Mouse (Mus musculus): ENCODE results near the gene Exosc1. TPM values are rescaled to one million over a fixed set of nuclear protein-coding genes. Genes with fewer than 3 reads are reported as not detected.

Gene Exosc1
- polyA plus RNA-seq, 1 experiment, result 55.8 TPM

DNA sequence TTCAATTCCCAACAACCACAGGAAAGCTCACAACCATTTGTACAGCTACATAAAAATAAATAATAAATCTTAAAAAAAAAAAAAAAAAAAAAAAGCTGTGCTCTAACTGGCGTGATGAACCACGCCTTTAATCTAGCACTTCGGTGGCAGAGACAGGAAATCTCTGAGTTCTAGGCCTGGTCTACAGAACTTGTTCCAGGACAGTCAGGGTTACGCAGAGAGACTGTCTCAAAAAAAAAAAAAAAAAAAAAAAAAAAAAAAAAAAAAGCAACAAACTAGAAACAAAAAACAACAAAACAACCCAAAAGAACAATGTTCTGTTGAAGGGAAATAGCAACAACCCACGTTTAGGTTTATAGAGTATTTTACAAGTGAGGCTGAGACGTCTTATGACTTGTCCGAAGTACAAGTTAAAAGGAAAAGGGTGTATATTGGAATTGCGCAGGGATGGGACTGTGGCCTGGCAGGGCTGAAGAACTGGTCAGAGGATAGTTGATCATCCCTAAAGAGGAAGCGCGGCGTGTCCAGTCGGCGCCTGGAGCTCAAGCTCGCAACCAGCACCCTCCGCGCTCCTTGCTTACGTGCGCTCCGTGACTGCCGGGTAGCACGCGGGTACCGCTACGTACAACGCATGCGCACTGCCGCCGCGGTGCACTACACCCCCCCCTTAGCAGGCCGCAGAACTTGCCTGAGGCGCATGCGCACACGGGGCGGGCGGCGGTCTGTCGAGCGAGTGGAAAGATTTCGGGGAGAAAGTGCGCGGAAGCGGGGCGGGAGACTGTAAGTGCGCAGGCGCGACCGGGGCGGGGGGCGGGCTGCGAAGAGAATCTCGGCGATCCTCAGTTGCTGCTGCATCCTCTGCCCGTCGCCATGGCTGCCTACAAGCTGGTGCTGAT, 21.8 kb downstream of the Exosc1 start, which contains the start of gene Pgam1:
Pgam1 (plus strand) TSS at position 746 of the 896 bp plus-strand sequence.
- H3K4me1 ChIP-seq (ENCODE audit: control insufficient read depth, insufficient read depth, low read length), result no peaks in the 10 kb centered on the region
- no peak for TF ChIP-seq CTCF (IDR thresholded peaks at IDR 0.05; ENCODE audit: low read depth, low read length)
- peak; percentile 92 for TF ChIP-seq POLR2A (IDR thresholded peaks at IDR 0.05; ENCODE audit: insufficient read depth, low read length)
- TF ChIP-seq EP300 (IDR thresholded peaks at IDR 0.05; ENCODE audit: insufficient read depth, low read depth, low read length), result peak; percentile 82; the same call in 1 of the 2 replicates
- peak within 1 kb of the TSS; percentile 88 for H3K27ac ChIP-seq (ENCODE audit: insufficient read depth, low read length)
- peaks cover 23% of the 10 kb centered on the region for H3K36me3 ChIP-seq (ENCODE audit: control insufficient read depth, insufficient read depth, low read length, poor library complexity, severe bottlenecking)
- no peaks in the 10 kb centered on the region for H3K9me3 ChIP-seq (replicated peaks; ENCODE audit: control insufficient read depth, insufficient read depth, low read length, poor library complexity, severe bottlenecking)
- H3K9ac ChIP-seq (ENCODE audit: low read depth, poor library complexity, severe bottlenecking), result peak within 1 kb of the TSS; percentile 90
- H3K27me3 ChIP-seq (ENCODE audit: control insufficient read depth, insufficient read depth, low read length, poor library complexity, severe bottlenecking), result no peaks in the 10 kb centered on the region
- peak within 1 kb of the TSS; percentile 86 for H3K4me3 ChIP-seq (ENCODE audit: low read depth, low read length)

DNA sequence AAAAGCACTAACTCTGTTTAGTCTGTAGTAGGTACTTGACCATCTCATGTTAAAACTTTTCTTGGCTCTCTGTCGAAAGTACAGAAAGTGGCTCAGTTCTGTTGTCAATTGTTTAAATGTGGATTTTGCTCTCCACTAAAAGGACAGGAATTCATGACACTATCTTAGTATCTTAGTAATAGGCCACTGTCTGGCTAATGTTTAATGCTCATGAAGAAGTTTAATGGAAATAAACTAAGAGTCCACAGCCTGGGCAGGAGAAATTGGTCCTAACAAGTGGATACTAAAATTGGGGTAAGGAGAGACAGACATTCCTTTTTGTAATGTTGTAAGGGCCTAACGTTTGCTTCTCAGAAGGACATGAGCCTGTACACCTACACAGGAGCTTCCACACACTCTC, 22.8 kb downstream of the Exosc1 start:
- TF ChIP-seq CTCF (IDR thresholded peaks at IDR 0.05; ENCODE audit: low read depth, low read length), result no peak
- no peak for TF ChIP-seq EP300 (IDR thresholded peaks at IDR 0.05; ENCODE audit: insufficient read depth, low read depth, low read length)
- TF ChIP-seq POLR2A (IDR thresholded peaks at IDR 0.05; ENCODE audit: insufficient read depth, low read length), result no peak

DNA sequence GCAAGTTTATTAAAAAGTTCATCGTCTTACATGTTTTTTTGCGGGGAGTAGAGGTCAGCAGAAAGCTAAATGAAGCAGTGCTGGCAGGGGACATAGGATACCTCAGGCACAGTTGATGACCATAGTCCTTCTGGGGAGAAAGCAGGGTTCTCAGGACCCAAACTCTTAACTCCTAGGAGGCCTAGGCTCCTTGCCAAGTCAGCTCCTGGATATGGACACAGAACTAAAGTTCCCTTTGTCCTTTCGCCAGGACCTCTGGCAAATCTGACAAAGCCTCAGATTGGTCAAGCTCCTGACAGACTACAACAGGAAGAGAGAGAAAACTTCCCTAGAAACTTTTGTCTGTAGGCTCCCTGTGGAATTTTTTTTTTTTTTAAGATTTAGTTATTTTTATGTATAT, 24.5 kb downstream of the Exosc1 start:
- Histone ChIP-seq H3K27ac (ENCODE audit: insufficient read depth, low read length) (no peak overlapping the region), H3K4me1 (ENCODE audit: control insufficient read depth, insufficient read depth, low read length) (no peaks in the 10 kb centered on the region), H3K4me3 (ENCODE audit: low read depth, low read length) (no peak overlapping the region)

More for the DNA sequence above, 22.8 kb downstream of the Exosc1 start:
- Histone ChIP-seq H3K36me3 (ENCODE audit: control insufficient read depth, insufficient read depth, low read length, poor library complexity, severe bottlenecking) (peaks cover 15% of the 10 kb centered on the region), H3K4me3 (ENCODE audit: low read depth, low read length) (no peak overlapping the region), H3K9me3 (replicated peaks; ENCODE audit: control insufficient read depth, insufficient read depth, low read length, poor library complexity, severe bottlenecking) (no peaks in the 10 kb centered on the region), H3K9ac (ENCODE audit: low read depth, poor library complexity, severe bottlenecking) (no peak overlapping the region), H3K27me3 (ENCODE audit: control insufficient read depth, insufficient read depth, low read length, poor library complexity, severe bottlenecking) (no peaks in the 10 kb centered on the region), H3K27ac (ENCODE audit: insufficient read depth, low read length) (no peak overlapping the region), H3K4me1 (ENCODE audit: control insufficient read depth, insufficient read depth, low read length) (no peaks in the 10 kb centered on the region)

DNA sequence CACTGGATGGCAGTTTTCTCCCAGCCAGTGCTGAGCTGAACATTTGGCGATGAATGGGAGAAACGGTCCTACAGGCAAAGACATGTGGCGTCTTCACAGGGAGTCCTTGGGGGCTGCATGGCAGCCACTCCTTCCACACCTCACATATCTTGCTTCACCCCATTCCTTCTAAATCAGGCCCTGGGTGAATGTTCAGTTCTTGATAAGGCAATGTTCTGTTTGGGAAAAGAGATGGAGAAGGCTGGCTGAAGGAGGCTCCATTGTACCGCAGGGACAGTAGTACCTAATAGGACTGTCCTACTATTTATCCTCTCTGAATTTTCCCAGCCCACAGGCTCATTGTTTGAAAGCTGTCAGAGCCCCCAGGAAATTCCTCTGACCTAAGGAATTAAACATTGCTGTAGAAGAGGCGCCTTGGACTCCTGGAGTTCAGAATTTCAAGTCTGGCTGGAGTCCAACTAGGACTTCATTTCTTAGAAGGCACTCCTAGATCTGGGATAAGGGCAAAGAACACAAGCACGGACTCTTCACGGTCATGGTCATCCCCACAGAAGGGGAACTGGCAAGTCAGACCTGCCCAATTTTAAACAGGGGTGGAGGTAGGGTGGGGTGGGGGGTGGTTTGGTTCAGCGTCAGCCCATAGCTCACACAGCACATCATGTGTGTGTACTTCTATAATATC, 26.0 kb downstream of the Exosc1 start:
- Histone ChIP-seq H3K27me3 (ENCODE audit: control insufficient read depth, insufficient read depth, low read length, poor library complexity, severe bottlenecking) (no peaks in the 10 kb centered on the region), H3K9ac (ENCODE audit: low read depth, poor library complexity, severe bottlenecking) (no peak overlapping the region), H3K9me3 (replicated peaks; ENCODE audit: control insufficient read depth, insufficient read depth, low read length, poor library complexity, severe bottlenecking) (no peaks in the 10 kb centered on the region), H3K4me1 (ENCODE audit: control insufficient read depth, insufficient read depth, low read length) (no peaks in the 10 kb centered on the region), H3K27ac (ENCODE audit: insufficient read depth, low read length) (no peak overlapping the region), H3K4me3 (ENCODE audit: low read depth, low read length) (no peak overlapping the region), H3K36me3 (ENCODE audit: control insufficient read depth, insufficient read depth, low read length, poor library complexity, severe bottlenecking) (no peaks in the 10 kb centered on the region)
- TF ChIP-seq EP300 (IDR thresholded peaks at IDR 0.05; ENCODE audit: insufficient read depth, low read depth, low read length) (no peak), POLR2A (IDR thresholded peaks at IDR 0.05; ENCODE audit: insufficient read depth, low read length) (no peak)

More for the DNA sequence above, 24.5 kb downstream of the Exosc1 start:
- H3K9me3 ChIP-seq (replicated peaks; ENCODE audit: control insufficient read depth, insufficient read depth, low read length, poor library complexity, severe bottlenecking), result no peaks in the 10 kb centered on the region
- H3K9ac ChIP-seq (ENCODE audit: low read depth, poor library complexity, severe bottlenecking), result no peak overlapping the region
- H3K27me3 ChIP-seq (ENCODE audit: control insufficient read depth, insufficient read depth, low read length, poor library complexity, severe bottlenecking), result no peaks in the 10 kb centered on the region
- no peak for TF ChIP-seq EP300 (IDR thresholded peaks at IDR 0.05; ENCODE audit: insufficient read depth, low read depth, low read length)
- peaks cover 3% of the 10 kb centered on the region; the same call in 1 of the 2 replicates for H3K36me3 ChIP-seq (ENCODE audit: control insufficient read depth, insufficient read depth, low read length, poor library complexity, severe bottlenecking)

DNA sequence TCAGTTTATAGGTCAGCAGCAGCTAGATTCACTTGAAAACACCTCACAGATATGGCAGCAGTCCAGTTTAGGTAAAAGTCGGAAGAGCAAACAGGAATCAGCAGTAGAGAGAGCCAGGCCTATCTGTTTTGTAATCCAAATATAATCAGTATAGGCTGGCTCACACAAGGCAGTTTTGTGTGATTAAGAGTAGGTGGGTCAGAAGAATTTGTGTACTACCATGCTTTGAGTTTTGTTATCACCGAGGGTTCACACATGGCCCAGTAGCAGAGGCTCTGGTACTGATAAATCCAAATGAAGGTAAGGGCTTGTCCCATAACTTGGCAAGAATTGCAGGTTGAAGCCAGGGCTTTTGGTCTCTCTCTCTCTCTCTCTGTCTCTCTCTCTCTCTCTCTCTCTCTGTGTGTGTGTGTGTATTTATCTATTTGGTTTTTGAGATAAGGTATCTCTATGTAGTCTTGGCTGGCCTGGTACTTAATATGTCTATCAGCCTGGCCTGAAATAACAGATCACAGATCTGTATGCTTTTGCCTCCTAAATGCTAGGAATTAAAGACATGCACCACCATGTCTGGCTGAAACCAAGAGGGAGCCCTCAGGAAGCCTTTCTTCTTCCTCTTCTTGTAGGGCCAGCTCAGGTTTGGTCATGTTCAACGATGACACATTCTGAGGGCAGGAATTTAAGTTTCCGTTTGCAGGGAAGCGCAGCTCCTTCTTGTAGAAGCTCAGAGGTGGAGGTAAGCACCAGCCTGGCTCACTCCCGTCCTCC, 26.7 kb downstream of the Exosc1 start:
- H3K36me3 ChIP-seq (ENCODE audit: control insufficient read depth, insufficient read depth, low read length, poor library complexity, severe bottlenecking), result no peaks in the 10 kb centered on the region
- no peak overlapping the region for H3K4me3 ChIP-seq (ENCODE audit: low read depth, low read length)
- H3K4me1 ChIP-seq (ENCODE audit: control insufficient read depth, insufficient read depth, low read length), result no peaks in the 10 kb centered on the region
- H3K9ac ChIP-seq (ENCODE audit: low read depth, poor library complexity, severe bottlenecking), result no peak overlapping the region
- TF ChIP-seq POLR2A (IDR thresholded peaks at IDR 0.05; ENCODE audit: insufficient read depth, low read length) (no peak), EP300 (IDR thresholded peaks at IDR 0.05; ENCODE audit: insufficient read depth, low read depth, low read length) (no peak), CTCF (IDR thresholded peaks at IDR 0.05; ENCODE audit: low read depth, low read length) (no peak)
- H3K9me3 ChIP-seq (replicated peaks; ENCODE audit: control insufficient read depth, insufficient read depth, low read length, poor library complexity, severe bottlenecking), result no peaks in the 10 kb centered on the region
- H3K27ac ChIP-seq (ENCODE audit: insufficient read depth, low read length), result no peak overlapping the region
- no peaks in the 10 kb centered on the region for H3K27me3 ChIP-seq (ENCODE audit: control insufficient read depth, insufficient read depth, low read length, poor library complexity, severe bottlenecking)

Measured in ES-Bruce4 (cell line).